Mouse (Mus musculus) left cerebral cortex, postnatal 14 days (tissue): ENCODE data around the gene Pecr. TPM values are rescaled to one million over a fixed set of nuclear protein-coding genes. Genes with fewer than 3 reads are reported as not detected.
"Not testable (repeated sequence)": the region's sequence is repeated elsewhere in the genome, so short reads cannot be mapped to it uniquely, and the experiment has no call there.

Experiments
- DNase-seq, 2 experiments: peaks; one replicate each; pipeline ENCODE4 v3.0.0; 2021 to 2022; ENCODE audit warnings: low spot score in 2 of 2, mixed read lengths in 1 of 2
- intact Hi-C: fragments of 180-260 bp; cut with DNase I; formaldehyde crosslinking; loops from one replicate; pipeline ENCODE4 v1.15.1; 2025
- total RNA-seq, 2 experiments: library from RNA; stranded (reverse); gene quantifications; 2 replicates each; pipeline ENCODE4 v1.2.3; 2021

Pecr gene
- total RNA-seq, 2 experiments from 2014 or later = 4.8 TPM

GRCm38 (mm10) chr1:72243656-72244316 is 40.3 kb downstream of the Pecr start:
- intact Hi-C loops = no loop called here

GRCm38 (mm10) chr1:72242581-72243143 is 41.5 kb downstream of the Pecr start:
- no peak for DNase-seq
- intact Hi-C loops = no loop called here

More at GRCm38 (mm10) chr1:72243656-72244316, 40.3 kb downstream of the Pecr start:
- DNase-seq = peak; percentile 95 to 96

- DNase-seq, intact Hi-C loops: not testable (repeated sequence)
Observed at GRCm38 (mm10) chr1:72239113-72239512, 45.0 kb downstream of the Pecr start.

- DNase-seq = no peak
- intact Hi-C loops = no loop called here
Observed at GRCm38 (mm10) chr1:72238016-72238580, 46.0 kb downstream of the Pecr start.

GRCm38 (mm10) chr1:72237007-72237775 is 46.9 kb downstream of the Pecr start:
- intact Hi-C loops = no loop called here

GRCm38 (mm10) chr1:72236363-72237006 is 47.6 kb downstream of the Pecr start:
- intact Hi-C loops = not testable (repeated sequence)

More at GRCm38 (mm10) chr1:72237007-72237775, 46.9 kb downstream of the Pecr start:
- DNase-seq = peak; percentile 53 to 80

GRCm38 (mm10) chr1:72232592-72232991 is 51.5 kb downstream of the Pecr start:
- DNase-seq, intact Hi-C loops: not testable (repeated sequence)

More at GRCm38 (mm10) chr1:72236363-72237006, 47.6 kb downstream of the Pecr start:
- DNase-seq = peak; percentile 62 to 75

- intact Hi-C loops = no loop called here
- DNase-seq = no peak
Observed at GRCm38 (mm10) chr1:72228974-72229373, 55.1 kb downstream of the Pecr start.

GRCm38 (mm10) chr1:72227546-72227945 is 56.6 kb downstream of the Pecr start:
- intact Hi-C loops = no loop called here
- DNase-seq = no peak

- intact Hi-C loops = no loop called here
- DNase-seq = no peak
Observed at GRCm38 (mm10) chr1:72226887-72227481, 57.1 kb downstream of the Pecr start.

- peak; percentile 35 to 60 for DNase-seq
- intact Hi-C loops = no loop called here
Observed at GRCm38 (mm10) chr1:72226172-72226886, 57.8 kb downstream of the Pecr start.

- intact Hi-C loops = not testable (repeated sequence)
- peak; percentile 70 to 77 for DNase-seq
Observed at GRCm38 (mm10) chr1:72225720-72226171, 58.4 kb downstream of the Pecr start.

GRCm38 (mm10) chr1:72225054-72225718 is 58.9 kb downstream of the Pecr start:
- intact Hi-C loops = no loop called here
- no peak for DNase-seq

GRCm38 (mm10) chr1:72220008-72220407 is 64.1 kb downstream of the Pecr start:
- peak; percentile 58 to 88 for DNase-seq
- intact Hi-C loops = no loop called here

- intact Hi-C loops = no loop called here
- DNase-seq = no peak
Observed at GRCm38 (mm10) chr1:72219116-72219515, 65.0 kb downstream of the Pecr start.

GRCm38 (mm10) chr1:72218626-72219025 is 65.5 kb downstream of the Pecr start:
- no peak for DNase-seq
- intact Hi-C loops = no loop called here

GRCm38 (mm10) chr1:72216761-72217160 is 67.4 kb downstream of the Pecr start:
- DNase-seq = no peak
- intact Hi-C loops = no loop called here

- intact Hi-C loops = no loop called here
- DNase-seq = no peak
Observed at GRCm38 (mm10) chr1:72215174-72215573, 68.9 kb downstream of the Pecr start.
